Mouse (Mus musculus): ENCODE data around the gene Capn7.

Gene Capn7

GRCm38 (mm10) chr14:31407911-31408604 lies 71.6 kb downstream of the Capn7 start:
- in situ Hi-C loops (cut with MboI; ENCODE audit: unreplicated experiment in 2 of 2), result no loop called here

- in situ Hi-C loops (cut with MboI; ENCODE audit: unreplicated experiment in 2 of 2), result no loop called here
Measured at GRCm38 (mm10) chr14:31408666-31409065, 72.2 kb downstream of the Capn7 start.

- in situ Hi-C loops (cut with MboI; ENCODE audit: unreplicated experiment in 2 of 2), result loop anchor here in 1 of 2 experiments (10.0 kb wide), 2 partner anchors 375 to 1755 kb away; no protein-coding TSS in a partner anchor
Measured at GRCm38 (mm10) chr14:31410123-31410724, 73.8 kb downstream of the Capn7 start.

GRCm38 (mm10) chr14:31410737-31411136 lies 74.3 kb downstream of the Capn7 start:
- in situ Hi-C loops (cut with MboI; ENCODE audit: unreplicated experiment in 2 of 2), result loop anchor here in 1 of 2 experiments (10.0 kb wide), 2 partner anchors 374 to 1754 kb away; no protein-coding TSS in a partner anchor

GRCm38 (mm10) chr14:31412651-31413056 lies 76.2 kb downstream of the Capn7 start:
- in situ Hi-C loops (cut with MboI; ENCODE audit: unreplicated experiment in 2 of 2), result loop anchor here in 1 of 2 experiments (10.0 kb wide), 2 partner anchors 372 to 1752 kb away; no protein-coding TSS in a partner anchor

- in situ Hi-C loops (cut with MboI; ENCODE audit: unreplicated experiment in 2 of 2), result loop anchor here in 1 of 2 experiments (10.0 kb wide), 2 partner anchors 371 to 1751 kb away; no protein-coding TSS in a partner anchor
Measured at GRCm38 (mm10) chr14:31413475-31414086, 77.1 kb downstream of the Capn7 start.

GRCm38 (mm10) chr14:31414235-31414966 lies 78.0 kb downstream of the Capn7 start:
- in situ Hi-C loops (cut with MboI; ENCODE audit: unreplicated experiment in 2 of 2), result loop anchor here in 1 of 2 experiments (10.0 kb wide), 2 partner anchors 370 to 1750 kb away; no protein-coding TSS in a partner anchor

- in situ Hi-C loops (cut with MboI; ENCODE audit: unreplicated experiment in 2 of 2), result loop anchor here in 1 of 2 experiments (10.0 kb wide), 2 partner anchors 370 to 1750 kb away; no protein-coding TSS in a partner anchor
Measured at GRCm38 (mm10) chr14:31414967-31415376, 78.5 kb downstream of the Capn7 start.

- in situ Hi-C loops (cut with MboI; ENCODE audit: unreplicated experiment in 2 of 2), result loop anchor here in 1 of 2 experiments (10.0 kb wide), 2 partner anchors 368 to 1748 kb away; no protein-coding TSS in a partner anchor
Measured at GRCm38 (mm10) chr14:31416411-31416810, 80.0 kb downstream of the Capn7 start.

GRCm38 (mm10) chr14:31416835-31417549 lies 80.6 kb downstream of the Capn7 start:
- in situ Hi-C loops (cut with MboI; ENCODE audit: unreplicated experiment in 2 of 2), result loop anchor here in 1 of 2 experiments (10.0 kb wide), 2 partner anchors 368 to 1748 kb away; no protein-coding TSS in a partner anchor

- in situ Hi-C loops (cut with MboI; ENCODE audit: unreplicated experiment in 2 of 2), result loop anchor here in 1 of 2 experiments (10.0 kb wide), 2 partner anchors 366 to 1746 kb away; no protein-coding TSS in a partner anchor
Measured at GRCm38 (mm10) chr14:31419279-31419678, 82.8 kb downstream of the Capn7 start.

GRCm38 (mm10) chr14:31420135-31420534 lies 83.7 kb downstream of the Capn7 start:
- in situ Hi-C loops (cut with MboI; ENCODE audit: unreplicated experiment in 2 of 2), result no loop called here

GRCm38 (mm10) chr14:31420562-31420961 lies 84.1 kb downstream of the Capn7 start:
- in situ Hi-C loops (cut with MboI; ENCODE audit: unreplicated experiment in 2 of 2), result no loop called here

- in situ Hi-C loops (cut with MboI; ENCODE audit: unreplicated experiment in 2 of 2), result no loop called here
Measured at GRCm38 (mm10) chr14:31420985-31421384, 84.5 kb downstream of the Capn7 start.
